Mouse (Mus musculus) heart, embryonic 13.5 days (tissue): ENCODE results near the gene Sept12. TPM values are rescaled to one million over a fixed set of nuclear protein-coding genes. Genes with fewer than 3 reads are reported as not detected.

Experiments
- ATAC-seq: fragments of 200-750 bp; cut with Nextera tagmentation; 2 replicates; pipeline ENCODE4 v1.8.0; 2017; ENCODE audit warnings: moderate TSS enrichment; ENCODE audit not compliant: insufficient number of reproducible peaks, low FRiP score, low TSS enrichment; ENCODE audit errors: extremely low read depth
- H3K27ac ChIP-seq: fragments of 300-500 bp; sonication (generic); replicated peaks from 2 replicates; pipeline ENCODE4 v1.5.1; 2015; ENCODE audit warnings: moderate library complexity, mild to moderate bottlenecking, inconsistent platforms
- H3K27me3 ChIP-seq: fragments of 300-500 bp; sonication (generic); replicated peaks from 2 replicates; pipeline ENCODE4 v1.6.1; 2015; ENCODE audit warnings: mild to moderate bottlenecking, inconsistent platforms
- H3K36me3 ChIP-seq: fragments of 300-500 bp; sonication (generic); 2 replicates; pipeline ENCODE4 v1.6.1; 2015; ENCODE audit warnings: mild to moderate bottlenecking, inconsistent platforms
- H3K4me1 ChIP-seq: fragments of 300-500 bp; sonication (generic); 2 replicates; pipeline ENCODE4 v1.6.1; 2015; ENCODE audit warnings: inconsistent platforms
- H3K4me2 ChIP-seq: fragments of 300-500 bp; sonication (generic); 2 replicates; pipeline ENCODE4 v1.6.1; 2015; ENCODE audit warnings: inconsistent platforms, mild to moderate bottlenecking, moderate library complexity
- H3K4me3 ChIP-seq: fragments of 300-500 bp; sonication (generic); 2 replicates; pipeline ENCODE4 v1.5.1; 2015; ENCODE audit warnings: moderate library complexity, mild to moderate bottlenecking, inconsistent platforms
- H3K9ac ChIP-seq: fragments of 300-500 bp; sonication (generic); 2 replicates; pipeline ENCODE4 v1.6.1; 2015; ENCODE audit warnings: inconsistent platforms, mild to moderate bottlenecking, moderate library complexity
- H3K9me3 ChIP-seq: fragments of 300-500 bp; sonication (generic); 2 replicates; pipeline ENCODE4 v1.6.1; 2016; ENCODE audit warnings: inconsistent platforms
- WGBS: fragments of 180-500 bp; shearing (Covaris S2); methylation state at CpG from one replicate; pipeline ENCODE4 v1.1.7; 2015; ENCODE audit warnings: mixed read lengths; 5-methylcytosine and 5-hydroxymethylcytosine counted together
- polyA plus RNA-seq: library from polyadenylated mRNA; unstranded; fragments of >200 nt; fragmentation: Nextera tagmentation; extraction: Ambion mirVana; gene quantifications from 2 replicates; pipeline ENCODE4 v1.2.1, GENCODE M21; 2015

The Sept12 gene
- not detected in 2 replicates for polyA plus RNA-seq

DNA sequence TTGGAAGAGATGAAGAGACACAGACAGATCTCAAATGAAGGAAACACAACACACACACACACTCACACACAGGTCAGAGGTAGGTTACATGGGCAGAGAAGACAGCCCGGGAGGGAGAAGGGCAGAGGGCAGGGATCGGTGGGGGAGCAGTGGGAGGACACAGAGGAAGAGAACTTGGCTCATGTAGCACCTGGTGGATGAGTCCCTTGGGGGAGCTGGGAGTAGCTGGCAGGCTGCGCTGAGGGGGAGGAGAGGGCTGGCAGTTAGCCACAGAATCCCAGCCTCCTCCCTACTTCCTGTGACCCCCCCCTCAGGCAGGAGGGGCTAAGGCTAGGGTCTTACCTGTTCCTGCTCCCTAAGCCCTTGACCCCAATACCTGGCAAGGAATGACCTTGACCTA is at the start of gene Sept12:
Gene Sept12, minus strand, starts transcription at position 300 of the 400 bp plus-strand sequence.
- no peak within 1 kb of the TSS for H3K4me3 ChIP-seq
- no peak within 1 kb of the TSS for H3K9ac ChIP-seq
- no peaks in the 10 kb centered on the region for H3K27me3 ChIP-seq
- 37% methylated on average over 3 of the region's 3 CpGs for WGBS
- no peaks in the 10 kb centered on the region for H3K9me3 ChIP-seq
- peaks cover 8% of the 10 kb centered on the region for H3K4me1 ChIP-seq
- H3K27ac ChIP-seq = no peak within 1 kb of the TSS
- no peak for ATAC-seq
- H3K4me2 ChIP-seq = no peak within 1 kb of the TSS
- no peaks in the 10 kb centered on the region for H3K36me3 ChIP-seq

DNA sequence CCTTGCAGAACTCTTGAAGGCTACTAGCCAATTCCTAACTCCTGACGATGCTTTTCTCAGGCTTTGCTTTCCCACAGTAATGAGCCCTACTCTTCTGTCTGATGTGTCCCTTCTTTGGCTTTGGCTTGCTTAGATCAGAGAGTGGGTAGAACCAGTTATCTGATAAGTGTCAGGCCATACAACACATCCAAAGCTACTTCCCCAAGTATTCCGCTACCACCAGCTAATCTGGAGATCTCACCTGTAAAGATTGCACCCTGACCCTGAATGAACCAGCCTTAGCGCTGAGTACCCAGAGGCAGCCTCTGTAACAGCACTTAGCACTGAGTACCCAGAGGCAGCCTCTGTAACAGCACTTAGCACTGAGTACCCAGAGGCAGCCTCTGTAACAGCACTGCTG is 47.7 kb upstream of the Sept12 start:
- H3K9ac ChIP-seq = no peak overlapping the region
- H3K36me3 ChIP-seq = peaks cover 78% of the 10 kb centered on the region
- no peak overlapping the region for H3K27ac ChIP-seq
- H3K4me3 ChIP-seq = no peak overlapping the region
- no peak for ATAC-seq
- 95% methylated on average over 3 of the region's 3 CpGs for WGBS
- H3K9me3 ChIP-seq = no peaks in the 10 kb centered on the region
- no peak overlapping the region for H3K4me2 ChIP-seq
- peaks cover 17% of the 10 kb centered on the region for H3K4me1 ChIP-seq
- no peaks in the 10 kb centered on the region for H3K27me3 ChIP-seq

GRCm38 (mm10) chr16:5036649-5037234 is 39.1 kb upstream of the Sept12 start:
- Histone ChIP-seq H3K9me3 (no peaks in the 10 kb centered on the region), H3K9ac (no peak overlapping the region), H3K27ac (no peak overlapping the region), H3K4me3 (no peak overlapping the region), H3K4me1 (no peaks in the 10 kb centered on the region), H3K27me3 (no peaks in the 10 kb centered on the region), H3K4me2 (no peak overlapping the region), H3K36me3 (peaks cover 98% of the 10 kb centered on the region)
- WGBS = 88% methylated on average over 5 of the region's 5 CpGs
- no peak for ATAC-seq

DNA sequence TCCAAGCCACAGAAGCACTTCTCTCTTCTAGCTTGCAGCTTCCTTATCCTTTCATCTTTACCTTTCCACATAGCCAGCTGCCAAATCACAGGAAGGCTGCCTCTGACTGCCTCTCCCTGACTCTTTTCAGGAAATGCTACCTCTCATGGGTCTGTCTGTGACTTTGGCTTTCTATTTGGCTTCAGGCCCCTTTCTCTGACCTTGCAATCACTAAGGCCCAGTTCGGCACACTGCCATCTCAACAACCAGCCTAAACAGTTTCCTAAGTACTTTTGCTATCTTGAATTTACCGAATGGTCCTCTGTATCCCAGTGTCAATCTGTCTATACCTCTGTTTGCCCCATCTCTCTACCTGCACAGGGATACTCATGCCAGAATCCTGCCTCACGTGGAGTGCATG is 37.9 kb upstream of the Sept12 start:
- peaks cover 98% of the 10 kb centered on the region for H3K36me3 ChIP-seq
- H3K4me1 ChIP-seq = no peaks in the 10 kb centered on the region
- no peak overlapping the region for H3K4me2 ChIP-seq
- no peak overlapping the region for H3K9ac ChIP-seq
- H3K27ac ChIP-seq = no peak overlapping the region
- 96% methylated on average over 3 of the region's 3 CpGs for whole genome bisulfite sequencing
- H3K4me3 ChIP-seq = no peak overlapping the region
- H3K9me3 ChIP-seq = no peaks in the 10 kb centered on the region
- H3K27me3 ChIP-seq = no peaks in the 10 kb centered on the region
- no peak for ATAC-seq

DNA sequence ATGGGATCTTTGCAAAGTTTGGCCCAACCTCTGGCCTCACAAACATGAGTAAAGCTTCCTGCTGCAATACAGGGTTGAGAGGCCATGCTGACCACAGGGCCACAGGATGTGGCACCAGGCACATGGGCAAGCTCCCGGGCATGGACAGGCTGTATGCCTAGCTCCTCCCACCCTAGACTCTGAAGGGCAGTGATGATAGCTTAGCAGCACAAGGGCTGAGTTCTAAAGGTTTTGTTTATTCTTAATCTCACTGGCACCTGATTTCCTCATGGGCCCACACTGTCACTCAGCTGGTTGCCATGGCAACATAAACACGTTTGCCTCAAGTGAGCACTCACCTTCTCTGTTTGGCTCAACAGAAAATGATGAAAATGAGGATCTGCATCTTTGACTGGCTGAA is 32.2 kb upstream of the Sept12 start:
- ATAC-seq = no peak

DNA sequence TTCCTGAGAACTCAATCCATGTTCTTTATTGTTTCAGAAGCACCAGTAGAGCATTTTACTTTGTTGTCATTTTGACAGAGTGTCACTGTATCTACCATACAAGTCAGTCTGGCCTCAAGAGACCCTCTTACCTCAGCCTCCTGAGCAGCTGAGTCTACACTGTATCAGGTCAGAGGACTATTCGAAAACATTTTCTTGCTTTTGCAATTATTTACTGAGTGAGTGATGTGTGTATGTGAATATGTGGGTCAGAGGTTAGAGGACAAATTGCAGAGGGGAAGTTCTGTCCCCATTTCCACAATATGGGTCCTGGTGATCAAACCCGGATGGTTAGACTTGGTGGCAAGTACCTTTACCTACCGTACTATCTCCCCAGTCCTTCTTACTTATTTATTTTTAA is 26.4 kb upstream of the Sept12 start:
- Histone ChIP-seq H3K4me1 (no peaks in the 10 kb centered on the region), H3K36me3 (peaks cover 100% of the 10 kb centered on the region), H3K4me2 (no peak overlapping the region), H3K4me3 (no peak overlapping the region), H3K27ac (no peak overlapping the region), H3K9me3 (no peaks in the 10 kb centered on the region), H3K9ac (no peak overlapping the region), H3K27me3 (no peaks in the 10 kb centered on the region)
- ATAC-seq = no peak
- WGBS = 93% methylated on average over 3 of the region's 3 CpGs

More for the DNA sequence above, 32.2 kb upstream of the Sept12 start:
- H3K36me3 ChIP-seq = peaks cover 100% of the 10 kb centered on the region
- no peak overlapping the region for H3K4me3 ChIP-seq
- no peaks in the 10 kb centered on the region for H3K4me1 ChIP-seq
- H3K9ac ChIP-seq = no peak overlapping the region
- H3K27ac ChIP-seq = no peak overlapping the region
- H3K9me3 ChIP-seq = no peaks in the 10 kb centered on the region
- no peak overlapping the region for H3K4me2 ChIP-seq
- WGBS = 70% methylated on average over 2 of the region's 2 CpGs
- H3K27me3 ChIP-seq = no peaks in the 10 kb centered on the region

GRCm38 (mm10) chr16:5014578-5014977 is 16.9 kb upstream of the Sept12 start:
- H3K36me3 ChIP-seq = peaks cover 60% of the 10 kb centered on the region
- no peaks in the 10 kb centered on the region for H3K9me3 ChIP-seq
- no peak overlapping the region for H3K27ac ChIP-seq
- H3K4me2 ChIP-seq = no peak overlapping the region
- no peak overlapping the region for H3K4me3 ChIP-seq
- WGBS = 84% methylated on average over 4 of the region's 4 CpGs
- no peaks in the 10 kb centered on the region for H3K27me3 ChIP-seq
- peaks cover 13% of the 10 kb centered on the region for H3K4me1 ChIP-seq
- H3K9ac ChIP-seq = no peak overlapping the region
- no peak for ATAC-seq

- Histone ChIP-seq H3K27me3 (no peaks in the 10 kb centered on the region), H3K9ac (peak within 1 kb of the TSS; percentile 83), H3K4me2 (peak within 1 kb of the TSS; percentile 86), H3K4me3 (peak within 1 kb of the TSS; percentile 72), H3K9me3 (no peaks in the 10 kb centered on the region), H3K36me3 (peaks cover 56% of the 10 kb centered on the region), H3K4me1 (peaks cover 13% of the 10 kb centered on the region), H3K27ac (peak within 1 kb of the TSS; percentile 57)
- WGBS = under 1% methylated on average over 63 of the region's 63 CpGs
- ATAC-seq = peak; percentile 98
Measured at GRCm38 (mm10) chr16:5013054-5013838, 15.6 kb upstream of the Sept12 start, which contains the start of gene Rogdi. Rogdi (minus strand) TSS chr16:5013553.

- H3K4me2 ChIP-seq = peak overlapping the region; percentile 86
- no peaks in the 10 kb centered on the region for H3K27me3 ChIP-seq
- peak overlapping the region; percentile 83 for H3K9ac ChIP-seq
- no peak for ATAC-seq
- no peak overlapping the region; the same call in 1 of the 2 replicates for H3K27ac ChIP-seq
- WGBS = 51% methylated on average over 13 of the region's 13 CpGs
- H3K36me3 ChIP-seq = peaks cover 47% of the 10 kb centered on the region
- peaks cover 19% of the 10 kb centered on the region for H3K4me1 ChIP-seq
- H3K9me3 ChIP-seq = no peaks in the 10 kb centered on the region
- peak overlapping the region; percentile 72 for H3K4me3 ChIP-seq
Measured at GRCm38 (mm10) chr16:5012036-5013005, 14.7 kb upstream of the Sept12 start.

- Histone ChIP-seq H3K36me3 (peaks cover 37% of the 10 kb centered on the region), H3K27me3 (no peaks in the 10 kb centered on the region), H3K9me3 (no peaks in the 10 kb centered on the region), H3K27ac (no peak overlapping the region), H3K4me3 (no peak overlapping the region), H3K4me1 (peaks cover 27% of the 10 kb centered on the region), H3K4me2 (no peak overlapping the region), H3K9ac (no peak overlapping the region)
- ATAC-seq = no peak
- WGBS = 86% methylated on average over 7 of the region's 7 CpGs
Measured at GRCm38 (mm10) chr16:5011285-5011684, 13.6 kb upstream of the Sept12 start.

DNA sequence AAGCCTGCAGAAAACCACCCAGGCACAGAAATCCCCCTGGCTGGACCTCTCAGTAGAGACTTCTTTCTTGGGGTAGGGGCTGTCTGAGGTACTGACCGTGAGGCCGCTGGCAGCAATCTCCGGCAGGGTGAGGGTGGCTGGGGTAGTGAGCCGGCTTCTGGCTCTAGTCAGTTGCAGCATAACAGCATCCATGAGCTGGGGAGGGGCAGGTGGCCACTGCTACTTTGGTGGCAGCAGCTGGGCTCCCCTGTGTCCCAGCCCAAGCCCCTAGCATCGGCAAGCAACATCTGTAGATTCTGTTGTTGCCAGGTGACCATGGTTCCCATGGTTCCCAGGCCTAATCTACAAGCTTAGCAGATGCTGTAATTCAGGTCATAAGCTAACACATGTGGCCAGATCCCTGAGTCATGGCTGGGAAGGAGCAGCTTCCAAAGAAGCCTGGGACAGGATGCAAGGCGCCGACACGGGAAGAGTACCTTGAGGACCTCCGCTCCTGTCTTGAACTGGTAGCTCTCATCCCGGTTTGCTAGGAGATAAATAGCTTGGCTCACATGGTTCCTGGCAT is 12.8 kb upstream of the Sept12 start:
- ATAC-seq = no peak
- H3K9me3 ChIP-seq = no peaks in the 10 kb centered on the region
- H3K27ac ChIP-seq = no peak overlapping the region
- peaks cover 27% of the 10 kb centered on the region for H3K4me1 ChIP-seq
- H3K4me3 ChIP-seq = no peak overlapping the region
- WGBS = 84% methylated on average over 10 of the region's 10 CpGs
- H3K36me3 ChIP-seq = peaks cover 28% of the 10 kb centered on the region
- no peaks in the 10 kb centered on the region for H3K27me3 ChIP-seq
- H3K9ac ChIP-seq = no peak overlapping the region
- no peak overlapping the region for H3K4me2 ChIP-seq
